Mouse (Mus musculus): ENCODE data around the gene Lyve1.
A peak's percentile ranks its signal among the peaks of the same experiment; 100 is the strongest.

- no peak for TF ChIP-seq CTCF (IDR thresholded peaks at IDR 0.05)
- TF ChIP-seq EP300 (IDR thresholded peaks at IDR 0.05) = peak; percentile 89
Observed at GRCm38 (mm10) chr7:110807460-110808030, 55.5 kb downstream of the Lyve1 start.
